21 mouse cellular contexts compared by ENCODE assay signal in the genomic region with DNA sequence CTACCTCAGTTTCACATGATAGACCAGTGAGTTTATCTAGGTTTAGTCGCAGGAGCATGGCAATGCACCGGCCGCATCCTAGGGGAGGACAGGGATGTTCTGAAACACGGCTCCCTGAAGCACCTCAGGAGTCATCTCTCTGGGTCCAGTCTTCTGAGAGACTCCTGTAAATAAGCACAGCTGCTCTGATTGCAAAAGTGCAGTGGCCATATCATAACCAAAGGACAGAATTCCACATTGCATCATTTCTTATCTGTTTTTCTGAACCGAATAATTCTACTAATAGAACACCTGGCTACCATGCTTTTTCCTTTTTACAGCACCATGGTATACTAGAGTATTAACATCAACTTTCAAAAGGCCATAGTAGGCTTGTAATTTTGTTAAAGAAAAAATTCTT. TPM values are rescaled to one million over a fixed set of nuclear protein-coding genes. Genes with fewer than 3 reads are reported as not detected.
DNase-seq lines count a peak whose midpoint lies in the region; ATAC-seq and TF ChIP-seq lines count a peak whose summit lies in the region.
"Had no signal": no experiment of that assay in that cellular context is flagged by ENCODE, and none has a peak within 500 bp of the region (broad histone marks: within the 10 kb centered on the region; RNA-seq: fewer than 3 reads in every experiment).

No protein-coding gene starts in this region.

- peaks cover 10% of the 10 kb centered on the region; the same call in 1 of the 2 replicates for H3K79me2 ChIP-seq in liver, adult 2 months (ENCODE audit: control insufficient read depth, insufficient read depth, low read length)

- H3K27ac ChIP-seq in heart, embryonic 14.5 days (replicated peaks in 1 of 2; ENCODE audit: control insufficient read depth in 1 of 2, insufficient read depth in 1 of 2, low read depth in 2 of 2, low read length in 2 of 2): peak overlapping the region; percentile 68 to 75; a peak in 3 of 4 replicates
- peak overlapping the region; percentile 51 for H3K27ac ChIP-seq in liver, adult 2 months (replicated peaks; ENCODE audit: insufficient read depth, low read depth, low read length)
- H3K27ac ChIP-seq in liver, embryonic 12.5 days: no peak overlapping the region
- H3K27ac ChIP-seq in intestine, embryonic 16.5 days (ENCODE audit: low read length): no peak overlapping the region
- H3K27ac ChIP-seq: embryonic facial prominence, embryonic 12.5 days; forebrain, embryonic 15.5 days; hindbrain, embryonic 12.5 days had no signal

- no peak overlapping the region for H3K9ac ChIP-seq in heart, embryonic 14.5 days (ENCODE audit: low read length)
- no peak overlapping the region for H3K9ac ChIP-seq in liver, adult 2 months (ENCODE audit: low read depth, low read length)
- no peak overlapping the region for H3K9ac ChIP-seq in liver, embryonic 12.5 days
- H3K9ac ChIP-seq in intestine, embryonic 16.5 days (ENCODE audit: low read depth, low read length): no peak overlapping the region
- H3K9ac ChIP-seq: embryonic facial prominence, embryonic 12.5 days; forebrain, embryonic 15.5 days; hindbrain, embryonic 12.5 days had no signal

- WGBS in heart, embryonic 14.5 days: 56% methylated on average over 5 of the region's 5 CpGs
- WGBS in liver, adult 2 months: 29% methylated on average over 5 of the region's 5 CpGs
- 73% methylated on average over 5 of the region's 5 CpGs for WGBS in liver, embryonic 12.5 days (ENCODE audit: insufficient replicate concordance)
- 73% methylated on average over 5 of the region's 5 CpGs for WGBS in intestine, embryonic 16.5 days

- H3K36me3 ChIP-seq in heart, embryonic 14.5 days (ENCODE audit: control insufficient read depth, insufficient read depth, low read length): no peaks in the 10 kb centered on the region
- peaks cover 37% of the 10 kb centered on the region for H3K36me3 ChIP-seq in liver, adult 2 months (ENCODE audit: control insufficient read depth, insufficient read depth, low read length)
- H3K36me3 ChIP-seq in liver, embryonic 12.5 days: no peaks in the 10 kb centered on the region
- H3K36me3 ChIP-seq in intestine, embryonic 16.5 days (ENCODE audit: control insufficient read depth, insufficient read depth, low read length): no peaks in the 10 kb centered on the region
- H3K36me3 ChIP-seq: embryonic facial prominence, embryonic 12.5 days; forebrain, embryonic 15.5 days; hindbrain, embryonic 12.5 days had no signal

- DNase-seq in heart, adult 8-10 months (ENCODE audit: low spot score): no peak
- DNase-seq in liver, adult 2 months (ENCODE audit: extremely low read depth, low read depth, low spot score): peak; percentile 92
- no peak for DNase-seq in frontal cortex, adult 2 months (ENCODE audit: extremely low spot score in 1 of 2, low spot score in 1 of 2)
- DNase-seq: adrenal gland, postnatal 14 days; cerebellum, adult 11-12 months; cerebellum, adult 9-10 months; cerebellum, postnatal 25 days; gastrocnemius, postnatal 10 days; heart, adult 2 months; heart, postnatal 36 days had no signal

- H3K27me3 ChIP-seq in heart, embryonic 14.5 days (ENCODE audit: control insufficient read depth, insufficient read depth, low read length): no peaks in the 10 kb centered on the region
- no peaks in the 10 kb centered on the region for H3K27me3 ChIP-seq in liver, adult 2 months (ENCODE audit: control insufficient read depth, insufficient read depth, low read length)
- no peaks in the 10 kb centered on the region for H3K27me3 ChIP-seq in liver, embryonic 12.5 days (replicated peaks)
- no peaks in the 10 kb centered on the region for H3K27me3 ChIP-seq in intestine, embryonic 16.5 days (replicated peaks; ENCODE audit: control insufficient read depth, insufficient read depth, low read length)
- H3K27me3 ChIP-seq: CH12.LX; embryonic facial prominence, embryonic 12.5 days; forebrain, embryonic 15.5 days; hindbrain, embryonic 12.5 days; Patski had no signal

- no peak for TF ChIP-seq CTCF in liver, adult 2 months (IDR thresholded peaks at IDR 0.05; ENCODE audit: low read depth, low read length)

- H3K4me3 ChIP-seq in heart, embryonic 14.5 days (ENCODE audit: control insufficient read depth in 1 of 2, insufficient read depth in 1 of 2, low read depth in 1 of 2, low read length in 2 of 2): no peak overlapping the region
- H3K4me3 ChIP-seq in liver, adult 2 months (ENCODE audit: insufficient read depth, low read depth, low read length): no peak overlapping the region
- no peak overlapping the region for H3K4me3 ChIP-seq in liver, embryonic 12.5 days
- no peak overlapping the region for H3K4me3 ChIP-seq in intestine, embryonic 16.5 days (ENCODE audit: low read length)
- H3K4me3 ChIP-seq: embryonic facial prominence, embryonic 12.5 days; forebrain, embryonic 15.5 days; heart, adult 2 months; hindbrain, embryonic 12.5 days had no signal

- no peak for ATAC-seq in heart, embryonic 14.5 days (ENCODE audit: insufficient number of reproducible peaks, insufficient read depth, low FRiP score, low read depth)
- no peak for ATAC-seq in liver, embryonic 12.5 days
- peak; percentile 77 for ATAC-seq in intestine, embryonic 16.5 days
- ATAC-seq: activated CD4-positive, CD25-positive, alpha-beta regulatory T cell, adult 4 months; forebrain, embryonic 15.5 days; hindbrain, embryonic 16.5 days; inflammation-experienced regulatory T-cells, adult 6 months; Patski had no signal

- no peak for TF ChIP-seq POLR2A in liver, adult 2 months (IDR thresholded peaks at IDR 0.05; ENCODE audit: extremely low read depth, insufficient read depth, low read length)

- H3K4me2 ChIP-seq in heart, embryonic 14.5 days (ENCODE audit: low read length): no peak overlapping the region
- no peak overlapping the region for H3K4me2 ChIP-seq in liver, embryonic 12.5 days
- H3K4me2 ChIP-seq in intestine, embryonic 16.5 days (ENCODE audit: low read depth, low read length): no peak overlapping the region
- H3K4me2 ChIP-seq: embryonic facial prominence, embryonic 12.5 days; forebrain, embryonic 15.5 days; hindbrain, embryonic 12.5 days had no signal

- H3K4me1 ChIP-seq in heart, embryonic 14.5 days (ENCODE audit: control insufficient read depth in 2 of 2, insufficient read depth in 2 of 2, low read length in 2 of 2): peaks cover 2 to 13% of the 10 kb centered on the region in 2 experiments
- H3K4me1 ChIP-seq in liver, adult 2 months (ENCODE audit: control insufficient read depth, insufficient read depth, low read length): peaks cover 20% of the 10 kb centered on the region; the same call in 1 of the 2 replicates
- H3K4me1 ChIP-seq in liver, embryonic 12.5 days: no peaks in the 10 kb centered on the region
- H3K4me1 ChIP-seq in intestine, embryonic 16.5 days (ENCODE audit: control insufficient read depth, insufficient read depth, low read length): no peaks in the 10 kb centered on the region
- H3K4me1 ChIP-seq: embryonic facial prominence, embryonic 12.5 days; forebrain, embryonic 15.5 days; hindbrain, embryonic 12.5 days had no signal

- no peaks in the 10 kb centered on the region for H3K9me3 ChIP-seq in heart, embryonic 14.5 days (ENCODE audit: control insufficient read depth, low read length)
- H3K9me3 ChIP-seq in liver, embryonic 12.5 days (replicated peaks): no peaks in the 10 kb centered on the region
- no peaks in the 10 kb centered on the region for H3K9me3 ChIP-seq in intestine, embryonic 16.5 days (ENCODE audit: control insufficient read depth, low read length)
- H3K9me3 ChIP-seq: embryonic facial prominence, embryonic 12.5 days; forebrain, embryonic 15.5 days; hindbrain, embryonic 12.5 days had no signal

RNA-seq across cellular contexts. Expression of gene Cp, which starts 8.4 kb away (rescaled TPM):
- polyA plus RNA-seq in heart, embryonic 14.5 days (2014; fragmentation: Nextera tagmentation; extraction: Ambion mirVana): 1.7 and 1.8 TPM in 2 replicates
- 10 to 100 TPM; 29.5 to 59.0 (median 36.5) TPM for total RNA-seq in heart, adult 8-10 months (2022)
- 920 and 1,216 TPM in 2 replicates for total RNA-seq in liver, adult 2 months (2014; rRNA removed)
- polyA plus RNA-seq in liver, adult 2 months (2012; rRNA removed): 217 and 227 TPM in 2 replicates
- 0.68 and 0.77 TPM in 2 replicates for polyA plus RNA-seq in liver, embryonic 12.5 days (2016; fragmentation: Nextera tagmentation; extraction: Ambion mirVana)
- polyA plus RNA-seq in intestine, embryonic 16.5 days (2015; fragmentation: Nextera tagmentation; extraction: Ambion mirVana): 1.4 and 1.8 TPM in 2 replicates
- polyA plus RNA-seq in frontal cortex, adult 2 months (2012; rRNA removed): 9.6 and 10.5 TPM in 2 replicates

Comparison
In these comparisons a context has a peak if more than half of its experiments do, and no peak if none do; other contexts are left out.
1. H3K27ac ChIP-seq: peak in heart, embryonic 14.5 days (2 of 2) and liver, adult 2 months (single experiment); none in liver, embryonic 12.5 days (single experiment) and intestine, embryonic 16.5 days (single experiment).
2. RNA of gene Cp, which starts 8.4 kb away (polyA plus RNA-seq): 217 to 227 TPM in liver, adult 2 months; 9.6 to 10.5 TPM in frontal cortex, adult 2 months, 1.4 to 1.8 TPM in intestine, embryonic 16.5 days, 1.7 to 1.8 TPM in heart, embryonic 14.5 days and 0.68 to 0.77 TPM in liver, embryonic 12.5 days; every median in the first group is over 10 times any median in the second.